Mouse (Mus musculus) ES-E14 (cell line): ENCODE measurements around the gene Ngp. TPM values are rescaled to one million over a fixed set of nuclear protein-coding genes. Genes with fewer than 3 reads are reported as not detected.

Experiments used
- DNase-seq: peaks from one replicate; pipeline ENCODE4 v3.0.0-alpha.2; 2013; ENCODE audit warnings: low read depth, low spot score
- H3K27ac ChIP-seq: 2 replicates; pipeline ENCODE4 v1.5.1; 2012; ENCODE audit warnings: low read depth, mild to moderate bottlenecking, low read length, moderate library complexity, mixed read lengths; ENCODE audit not compliant: poor library complexity, insufficient read depth, severe bottlenecking
- H3K36me3 ChIP-seq: 2 replicates; pipeline ENCODE4 v1.6.1; 2012; ENCODE audit warnings: mild to moderate bottlenecking, low read length, moderate library complexity, mixed read lengths; ENCODE audit not compliant: control insufficient read depth, poor library complexity, insufficient read depth, severe bottlenecking
- H3K4me1 ChIP-seq, 2 experiments: fragments of 150-350 bp in 1 of 2; sonication (generic) in 1 of 2; 2 replicates each; pipeline ENCODE4 v1.6.1; 2012; ENCODE audit warnings: low read length in 2 of 2, mild to moderate bottlenecking in 1 of 2, mixed read lengths in 1 of 2; ENCODE audit not compliant: control insufficient read depth in 2 of 2, insufficient read depth in 2 of 2, poor library complexity in 1 of 2
- H3K4me3 ChIP-seq, 2 experiments: fragments of 150-350 bp in 1 of 2; sonication (generic) in 1 of 2; 2 replicates each; pipeline ENCODE4 v1.5.1; 2012; ENCODE audit warnings: low read length in 2 of 2, low read depth in 1 of 2, mild to moderate bottlenecking in 1 of 2, mixed read lengths in 1 of 2; ENCODE audit not compliant: insufficient read depth in 1 of 2, poor library complexity in 1 of 2, severe bottlenecking in 1 of 2
- H3K9ac ChIP-seq: 2 replicates; pipeline ENCODE4 v1.6.1; 2012; ENCODE audit warnings: low read depth, mild to moderate bottlenecking, low read length, mixed read lengths; ENCODE audit not compliant: poor library complexity, insufficient read depth, severe bottlenecking
- H3K9me3 ChIP-seq: fragments of 150-350 bp; sonication (generic); 2 replicates; pipeline ENCODE4 v1.6.1; 2012; ENCODE audit warnings: low read depth, mild to moderate bottlenecking, low read length; ENCODE audit not compliant: control insufficient read depth, insufficient read depth
- CHD2 ChIP-seq: IDR thresholded peaks from 2 replicates; pipeline ENCODE4 v1.6.1; 2014; ENCODE audit warnings: mild to moderate bottlenecking, low read depth, low read length, inconsistent platforms
- HCFC1 ChIP-seq: IDR thresholded peaks from 2 replicates; pipeline ENCODE4 v1.6.1; 2012; ENCODE audit warnings: low read length, inconsistent platforms, borderline replicate concordance; ENCODE audit not compliant: insufficient read depth
- MAFK ChIP-seq: IDR thresholded peaks from 2 replicates; pipeline ENCODE4 v1.6.1; 2014; ENCODE audit warnings: mild to moderate bottlenecking, low read depth, low read length, inconsistent platforms; ENCODE audit not compliant: insufficient read depth
- ZC3H11A ChIP-seq: IDR thresholded peaks from 2 replicates; pipeline ENCODE4 v1.6.1; 2012; ENCODE audit warnings: low read depth, mild to moderate bottlenecking, inconsistent platforms, low read length, borderline replicate concordance
- ZNF384 ChIP-seq: IDR thresholded peaks from 2 replicates; pipeline ENCODE4 v1.6.1; 2012; ENCODE audit warnings: low read depth, low read length, inconsistent platforms
- in situ Hi-C, 2 experiments: fragments of 600-800 bp; cut with MboI; formaldehyde crosslinking; loops; one replicate each; pipeline ENCODE4 v1.15.1; 2025; ENCODE audit warnings: low sequenced_read_pairs in 2 of 2, inconsistent platforms in 1 of 2; ENCODE audit not compliant: unreplicated experiment in 2 of 2
- total RNA-seq: library from RNA; depleted of rRNA; stranded (reverse); fragments of 300-350 nt; gene quantifications from 2 replicates; pipeline ENCODE4 v1.2.3, GENCODE M21; 2012

The Ngp gene
- total RNA-seq, 1 experiment, result not detected

DNA sequence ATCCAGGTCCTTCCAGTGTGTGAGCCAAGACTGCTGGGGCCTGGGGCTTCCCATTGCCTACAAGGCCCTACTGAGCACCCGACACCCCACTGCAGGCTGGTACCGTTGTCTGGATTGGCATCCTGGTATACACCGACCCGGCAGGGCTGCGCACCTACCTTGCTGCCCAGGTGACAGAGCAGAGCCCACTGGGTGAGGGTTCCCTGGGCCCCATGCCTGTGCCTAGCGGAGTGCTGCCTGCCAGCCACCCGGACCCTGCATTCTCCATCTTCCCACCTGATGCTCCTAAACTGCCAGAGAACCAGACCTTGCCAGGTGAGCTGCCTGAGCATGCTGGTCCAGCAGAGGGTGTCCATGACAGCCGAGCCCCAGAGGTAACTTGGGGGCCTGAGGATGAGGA lies 40.2 kb upstream of the Ngp start:
- Histone ChIP-seq H3K36me3 (peaks cover 22% of the 10 kb centered on the region), H3K4me1 (peaks cover 0 to 6% of the 10 kb centered on the region in 2 experiments; a peak in 1 of 4 replicates), H3K27ac (no peak overlapping the region), H3K4me3 (no peak overlapping the region), H3K9ac (no peak overlapping the region), H3K9me3 (no peaks in the 10 kb centered on the region)
- no peak for DNase-seq
- TF ChIP-seq ZNF384 (no peak), ZC3H11A (no peak), HCFC1 (no peak), MAFK (no peak), CHD2 (no peak)
- in situ Hi-C loops, result no loop called here

DNA sequence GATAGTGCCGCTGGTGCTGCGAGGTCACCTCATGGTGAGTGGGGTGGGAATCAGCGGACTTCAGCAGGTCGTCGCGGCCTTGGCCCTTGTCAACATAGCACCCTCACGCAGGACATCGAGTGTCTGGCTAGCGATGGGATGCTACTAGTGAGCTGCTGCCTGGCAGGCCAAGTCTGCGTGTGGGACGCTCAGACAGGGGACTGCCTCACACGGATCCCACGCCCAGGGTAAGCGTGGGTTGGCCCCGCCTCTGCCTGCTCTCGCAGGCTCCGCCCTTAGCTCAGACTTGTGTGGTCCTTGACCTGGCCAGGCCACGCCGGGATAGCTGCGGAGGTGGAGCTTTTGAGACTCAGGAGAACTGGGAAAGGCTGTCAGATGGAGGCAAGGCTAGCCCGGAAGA lies 38.9 kb upstream of the Ngp start:
- Histone ChIP-seq H3K9me3 (no peaks in the 10 kb centered on the region), H3K4me3 (peak overlapping the region; percentile 49 to 52; a peak in 3 of 4 replicates), H3K27ac (no peak overlapping the region), H3K36me3 (peaks cover 33% of the 10 kb centered on the region), H3K9ac (no peak overlapping the region), H3K4me1 (peaks cover 0 to 6% of the 10 kb centered on the region in 2 experiments; a peak in 1 of 4 replicates)
- in situ Hi-C loops, result no loop called here
- DNase-seq, result peak; percentile 25
- TF ChIP-seq ZC3H11A, result no peak
- TF ChIP-seq ZNF384, result no peak
- TF ChIP-seq CHD2, result no peak
- TF ChIP-seq MAFK, result no peak
- no peak for TF ChIP-seq HCFC1

DNA sequence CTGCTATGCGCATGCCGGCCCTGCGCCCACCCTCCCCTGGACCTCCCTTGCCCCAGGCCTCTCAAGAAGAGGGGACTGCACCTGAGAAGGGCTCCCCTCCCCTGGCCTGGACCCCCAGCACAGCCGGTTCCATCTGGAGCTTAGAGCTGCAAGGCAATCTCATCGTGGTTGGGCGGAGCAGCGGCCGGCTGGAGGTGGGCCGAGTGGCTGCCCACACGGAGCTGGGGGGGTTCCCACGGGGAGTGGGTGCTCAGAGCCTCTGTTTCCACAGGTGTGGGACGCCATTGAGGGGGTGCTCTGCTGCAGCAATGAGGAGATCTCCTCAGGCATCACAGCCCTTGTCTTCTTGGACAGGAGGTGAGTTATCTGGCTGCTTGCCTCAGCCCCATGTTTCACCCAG lies 38.3 kb upstream of the Ngp start:
- no peak overlapping the region for H3K27ac ChIP-seq
- TF ChIP-seq CHD2 (no peak), ZC3H11A (no peak), MAFK (no peak), HCFC1 (no peak), ZNF384 (no peak)
- peaks cover 0 to 6% of the 10 kb centered on the region in 2 experiments; a peak in 1 of 4 replicates for H3K4me1 ChIP-seq
- no peak for DNase-seq
- H3K36me3 ChIP-seq, result peaks cover 38% of the 10 kb centered on the region
- in situ Hi-C loops, result no loop called here
- no peak overlapping the region for H3K9ac ChIP-seq
- peak overlapping the region; percentile 49 to 52; a peak in 2 of 4 replicates for H3K4me3 ChIP-seq
- no peaks in the 10 kb centered on the region for H3K9me3 ChIP-seq

DNA sequence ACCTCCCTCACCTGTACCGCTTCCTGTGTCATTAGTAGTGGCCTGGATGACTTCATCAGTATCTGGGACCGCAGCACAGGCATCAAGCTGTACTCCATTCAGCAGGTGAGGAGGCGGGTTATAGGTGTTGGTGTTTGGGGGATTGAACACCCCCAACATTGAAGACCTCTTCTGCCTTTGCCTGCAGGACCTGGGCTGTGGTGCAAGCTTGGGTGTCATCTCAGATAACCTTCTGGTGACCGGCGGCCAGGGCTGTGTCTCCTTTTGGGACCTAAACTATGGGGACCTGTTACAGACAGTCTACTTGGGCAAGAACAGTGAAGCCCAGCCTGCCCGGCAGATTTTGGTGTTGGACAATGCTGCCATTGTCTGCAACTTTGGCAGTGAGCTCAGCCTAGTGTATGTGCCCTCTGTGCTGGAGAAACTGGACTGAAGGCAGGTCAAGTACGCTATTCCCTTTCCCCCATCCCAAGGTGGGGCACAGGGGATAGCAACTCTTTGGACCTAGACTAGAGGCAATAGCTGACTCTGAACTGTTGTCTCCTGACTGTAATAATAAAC lies 35.1 kb upstream of the Ngp start:
- Histone ChIP-seq H3K27ac (no peak overlapping the region), H3K4me1 (peaks cover 0 to 6% of the 10 kb centered on the region in 2 experiments; a peak in 1 of 4 replicates), H3K9ac (no peak overlapping the region), H3K4me3 (no peak overlapping the region), H3K36me3 (peaks cover 63% of the 10 kb centered on the region), H3K9me3 (no peaks in the 10 kb centered on the region)
- DNase-seq, result no peak
- in situ Hi-C loops, result no loop called here
- TF ChIP-seq ZC3H11A (no peak), MAFK (no peak), CHD2 (no peak), ZNF384 (no peak), HCFC1 (no peak)

DNA sequence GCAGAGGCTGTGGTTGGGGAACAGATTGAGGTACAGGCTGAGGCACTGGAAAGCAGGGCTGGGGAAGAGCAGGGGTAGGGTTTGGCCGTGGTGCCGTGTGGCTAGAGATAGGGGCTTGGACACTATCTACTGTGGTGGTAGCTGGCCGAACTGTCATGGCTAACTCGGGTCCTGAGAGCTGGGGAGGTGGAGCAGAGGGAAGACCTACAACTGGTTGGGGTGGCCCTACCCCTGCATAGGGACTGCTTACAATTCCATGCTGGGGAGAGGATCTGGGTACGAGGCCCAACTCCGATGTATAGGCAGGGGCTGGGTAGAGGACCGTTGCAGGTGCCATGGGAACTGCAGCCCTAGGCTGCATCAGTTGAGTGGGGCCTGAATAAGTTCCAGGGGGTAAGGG lies 31.5 kb upstream of the Ngp start:
- TF ChIP-seq ZNF384 (no peak), HCFC1 (no peak), MAFK (no peak)
- in situ Hi-C loops, result no loop called here
- Histone ChIP-seq H3K36me3 (peaks cover 83% of the 10 kb centered on the region), H3K9ac (no peak overlapping the region), H3K4me3 (no peak overlapping the region), H3K4me1 (no peaks in the 10 kb centered on the region), H3K9me3 (no peaks in the 10 kb centered on the region), H3K27ac (no peak overlapping the region)
- no peak for DNase-seq
